Mouse (Mus musculus) heart, postnatal 0 days (tissue): ENCODE results near the gene Aldoart2. TPM values are rescaled to one million over a fixed set of nuclear protein-coding genes. Genes with fewer than 3 reads are reported as not detected.

ENCODE experiments used
- ATAC-seq: fragments of 200-750 bp; cut with Nextera tagmentation; 2 replicates; pipeline ENCODE4 v1.8.0; 2017; ENCODE audit warnings: low read depth, moderate number of reproducible peaks, moderate library complexity; ENCODE audit not compliant: insufficient read depth
- DNase-seq: peaks from one replicate; pipeline ENCODE4 v3.0.0-alpha.2; 2016; ENCODE audit warnings: low spot score
- H3K27ac ChIP-seq: fragments of 300-500 bp; sonication (generic); 2 replicates; pipeline ENCODE4 v1.5.1; 2014; ENCODE audit warnings: low read depth, mild to moderate bottlenecking
- H3K27me3 ChIP-seq: fragments of 300-500 bp; sonication (generic); 2 replicates; pipeline ENCODE4 v1.6.1; 2014; ENCODE audit warnings: low read length, mixed read lengths; ENCODE audit not compliant: control insufficient read depth, insufficient read depth
- H3K36me3 ChIP-seq: fragments of 300-500 bp; sonication (generic); replicated peaks from 2 replicates; pipeline ENCODE4 v1.6.1; 2014; ENCODE audit warnings: low read length, mixed read lengths; ENCODE audit not compliant: control insufficient read depth, insufficient read depth
- H3K4me1 ChIP-seq: fragments of 300-500 bp; sonication (generic); 2 replicates; pipeline ENCODE4 v1.6.1; 2014; ENCODE audit warnings: antibody characterized with exemption; ENCODE audit not compliant: control insufficient read depth, insufficient read depth
- H3K4me2 ChIP-seq: fragments of 300-500 bp; sonication (generic); 2 replicates; pipeline ENCODE4 v1.6.1; 2014; ENCODE audit warnings: low read depth, mild to moderate bottlenecking, low read length, moderate library complexity
- H3K4me3 ChIP-seq: fragments of 300-500 bp; sonication (generic); 2 replicates; pipeline ENCODE4 v1.5.1; 2014; ENCODE audit warnings: low read depth, low read length
- H3K9ac ChIP-seq: fragments of 300-500 bp; sonication (generic); replicated peaks from 2 replicates; pipeline ENCODE4 v1.6.1; 2014; ENCODE audit warnings: low read depth, low read length, mixed read lengths
- H3K9me3 ChIP-seq: fragments of 300-500 bp; sonication (generic); replicated peaks from 2 replicates; pipeline ENCODE4 v1.6.1; 2016; ENCODE audit warnings: low read length; ENCODE audit not compliant: control insufficient read depth
- CTCF ChIP-seq: IDR thresholded peaks from 2 replicates; pipeline ENCODE4 v1.5.1; 2016; ENCODE audit warnings: antibody characterized with exemption, control low read depth, low read depth
- EP300 ChIP-seq: IDR thresholded peaks from 2 replicates; pipeline ENCODE4 v1.6.1; 2016; ENCODE audit warnings: antibody characterized with exemption, low read depth
- WGBS: fragments of 180-500 bp; shearing (Covaris S2); extraction: QIAGEN DNeasy Blood & Tissue Kit; methylation state at CpG from one replicate; pipeline ENCODE4 v1.1.7; 2014; 5-methylcytosine and 5-hydroxymethylcytosine counted together
- polyA plus RNA-seq: library from polyadenylated mRNA; unstranded; fragments of >200 nt; fragmentation: Nextera tagmentation; extraction: Ambion mirVana; gene quantifications from 2 replicates; pipeline ENCODE4 v1.2.1, GENCODE M21; 2015
- total RNA-seq: library from RNA; depleted of rRNA; stranded (reverse); fragments of >200 nt; gene quantifications from 2 replicates; pipeline ENCODE4 v1.2.3, GENCODE M21; 2014; ENCODE audit warnings: low replicate concordance; rRNA removed

The Aldoart2 gene
- total and polyA plus RNA-seq, 2 experiments from 2014 or later, result not detected

DNA sequence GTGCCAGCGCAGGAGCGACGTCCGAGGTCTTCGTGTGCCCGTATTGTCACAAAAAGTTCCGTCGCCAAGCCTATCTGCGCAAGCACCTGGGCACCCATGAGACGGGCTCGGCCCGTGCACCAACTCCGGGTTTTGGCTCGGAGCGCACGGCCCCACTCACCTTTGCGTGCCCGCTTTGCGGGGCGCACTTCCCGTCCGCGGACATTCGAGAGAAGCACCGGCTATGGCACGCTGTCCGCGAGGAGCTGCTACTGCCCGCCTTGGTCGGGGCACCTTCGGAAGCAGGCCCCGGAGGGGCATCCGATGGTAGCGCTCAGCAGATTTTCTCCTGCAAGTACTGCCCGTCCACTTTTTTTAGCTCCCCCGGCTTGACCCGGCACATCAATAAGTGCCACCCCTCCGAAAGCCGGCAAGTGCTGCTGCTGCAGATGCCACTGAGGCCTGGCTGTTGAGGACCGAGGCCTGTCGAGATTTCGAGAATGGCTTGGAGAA is 35.5 kb downstream of the Aldoart2 start:
- peaks cover 18% of the 10 kb centered on the region; the same call in 1 of the 2 replicates for H3K36me3 ChIP-seq
- 5% methylated on average over 34 of the region's 42 CpGs for whole genome bisulfite sequencing
- H3K4me1 ChIP-seq, result peaks cover 14% of the 10 kb centered on the region
- H3K27me3 ChIP-seq, result peaks cover 46% of the 10 kb centered on the region
- H3K4me3 ChIP-seq, result peak overlapping the region; percentile 48; the same call in 1 of the 2 replicates
- H3K27ac ChIP-seq, result no peak overlapping the region
- TF ChIP-seq CTCF, result no peak
- TF ChIP-seq EP300, result no peak
- peak; percentile 28; the same call in 1 of the 2 replicates for ATAC-seq
- peak overlapping the region; percentile 54 for H3K4me2 ChIP-seq
- DNase-seq, result no peak
- no peak overlapping the region for H3K9ac ChIP-seq
- no peaks in the 10 kb centered on the region for H3K9me3 ChIP-seq

- TF ChIP-seq CTCF, result no peak
- TF ChIP-seq EP300, result no peak
- H3K4me1 ChIP-seq, result peaks cover 6% of the 10 kb centered on the region
- 52% methylated on average over 3 of the region's 3 CpGs for WGBS
- peaks cover 23% of the 10 kb centered on the region; the same call in 1 of the 2 replicates for H3K36me3 ChIP-seq
- DNase-seq, result no peak
- no peak overlapping the region for H3K4me3 ChIP-seq
- ATAC-seq, result no peak
- H3K27me3 ChIP-seq, result peaks cover 21% of the 10 kb centered on the region
- H3K9me3 ChIP-seq, result no peaks in the 10 kb centered on the region
- H3K27ac ChIP-seq, result no peak overlapping the region
- H3K9ac ChIP-seq, result no peak overlapping the region
- H3K4me2 ChIP-seq, result no peak overlapping the region
These were observed 39.4 kb downstream of the Aldoart2 start for GRCm38 (mm10) chr12:55604411-55604810.

GRCm38 (mm10) chr12:55607902-55608301 is 42.9 kb downstream of the Aldoart2 start:
- ATAC-seq (no peak), DNase-seq (no peak)
- TF ChIP-seq CTCF, result no peak
- H3K4me1 ChIP-seq, result no peaks in the 10 kb centered on the region
- no peak overlapping the region for H3K27ac ChIP-seq
- peaks cover 26% of the 10 kb centered on the region; the same call in 1 of the 2 replicates for H3K36me3 ChIP-seq
- H3K4me2 ChIP-seq, result no peak overlapping the region
- no peaks in the 10 kb centered on the region for H3K27me3 ChIP-seq
- no peaks in the 10 kb centered on the region for H3K9me3 ChIP-seq
- H3K4me3 ChIP-seq, result no peak overlapping the region
- WGBS, result 46% methylated on average over 4 of the region's 4 CpGs
- no peak overlapping the region for H3K9ac ChIP-seq

- 40% methylated on average over 2 of the region's 2 CpGs for WGBS
- Histone ChIP-seq H3K27ac (no peak overlapping the region), H3K4me3 (no peak overlapping the region), H3K4me1 (no peaks in the 10 kb centered on the region), H3K4me2 (no peak overlapping the region), H3K36me3 (peaks cover 9% of the 10 kb centered on the region), H3K27me3 (no peaks in the 10 kb centered on the region), H3K9ac (no peak overlapping the region), H3K9me3 (no peaks in the 10 kb centered on the region)
- DNase-seq, result no peak
- ATAC-seq, result no peak
- no peak for TF ChIP-seq EP300
- no peak for TF ChIP-seq CTCF
These were observed 45.8 kb downstream of the Aldoart2 start for GRCm38 (mm10) chr12:55610812-55611211.

Other genes starting within 250 kb of the Aldoart2 start
- 75.8 and 110 TPM in 2 replicates for gene Psma6, start 181.0 kb upstream of the Aldoart2 start, total RNA-seq
- gene Psma6, start 181.0 kb upstream of the Aldoart2 start, polyA plus RNA-seq, result 383 TPM in 2 replicates
- gene Nfkbia, start 72.6 kb upstream of the Aldoart2 start, total RNA-seq, result 65.1 and 108 TPM in 2 replicates
- gene Nfkbia, start 72.6 kb upstream of the Aldoart2 start, polyA plus RNA-seq, result 67.1 and 72.4 TPM in 2 replicates
- not detected in 2 replicates for gene Insm2, start 34.2 kb downstream of the Aldoart2 start, total RNA-seq
- not detected in 2 replicates for gene Insm2, start 34.2 kb downstream of the Aldoart2 start, polyA plus RNA-seq